Mouse (Mus musculus): Measurements from ENCODE around the gene Fam151b.

Gene Fam151b

DNA sequence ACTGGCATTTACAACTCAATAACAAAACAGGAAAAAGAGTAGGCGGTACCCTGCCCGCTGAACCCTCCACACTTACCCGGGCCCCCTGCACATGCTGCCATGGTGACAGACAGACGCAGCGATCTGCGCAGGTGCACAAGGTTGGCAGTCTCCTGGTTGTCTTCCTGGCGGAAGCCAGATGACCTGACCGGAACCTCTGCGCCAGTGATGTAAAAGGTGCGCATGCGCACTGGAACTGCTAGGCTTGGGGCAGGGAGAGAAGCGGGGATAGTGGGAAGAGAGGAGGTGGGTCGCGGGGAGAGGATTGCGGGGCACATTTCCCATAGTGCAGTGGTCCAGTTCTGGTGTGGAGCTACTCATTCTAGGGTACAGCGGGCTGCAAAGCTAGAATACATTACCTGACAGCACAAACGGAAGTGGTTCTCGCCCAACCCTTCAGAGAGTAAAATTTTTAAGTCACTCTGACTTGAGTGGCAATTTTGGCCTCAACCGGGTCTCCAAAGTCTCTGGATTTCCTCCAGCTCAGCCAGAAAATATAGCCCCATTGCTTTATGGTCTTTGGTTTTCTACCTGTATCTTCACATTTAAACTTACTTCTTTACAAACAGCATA is at the start of gene Fam151b:
TSS of gene Fam151b (minus strand) at position 164 of the 612 bp plus-strand sequence.
- CTCF ChIA-PET, result interaction anchor here in 1 of 4 experiments (0.8 kb wide), 1 partner anchor 29 kb away, joined by 3 read pairs; no protein-coding TSS in a partner anchor
- POLR2A ChIA-PET, result interaction anchor here in 2 of 4 experiments (0.8 to 1.4 kb wide), 2 partner anchors 8 to 130 kb away, joined by 3 read pairs; partner anchors contain the start of genes Dhfr (in 1 of the 2) and Msh3 (in 1 of the 2)

DNA sequence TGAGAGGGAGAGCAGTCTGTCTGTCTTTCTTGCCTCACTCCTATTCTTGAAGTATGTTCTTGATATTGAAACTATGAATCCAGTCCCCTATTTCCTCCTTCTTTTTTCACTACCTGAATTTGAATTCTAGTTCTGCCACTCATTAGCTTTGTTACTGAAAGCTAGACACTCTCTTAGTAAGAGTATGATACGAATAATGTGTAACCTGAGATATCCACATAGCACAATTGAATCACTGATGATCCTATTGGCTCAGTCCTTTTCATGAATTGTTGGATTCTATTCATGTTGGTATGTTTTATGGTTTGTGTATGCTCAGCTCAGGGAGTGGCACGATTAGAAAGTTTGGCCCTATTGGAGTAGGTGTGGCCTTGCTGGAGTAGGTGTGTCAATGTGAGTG is 48.4 kb upstream of the Fam151b start:
- CTCF ChIA-PET, result no interaction called here
- POLR2A ChIA-PET, result no interaction called here

DNA sequence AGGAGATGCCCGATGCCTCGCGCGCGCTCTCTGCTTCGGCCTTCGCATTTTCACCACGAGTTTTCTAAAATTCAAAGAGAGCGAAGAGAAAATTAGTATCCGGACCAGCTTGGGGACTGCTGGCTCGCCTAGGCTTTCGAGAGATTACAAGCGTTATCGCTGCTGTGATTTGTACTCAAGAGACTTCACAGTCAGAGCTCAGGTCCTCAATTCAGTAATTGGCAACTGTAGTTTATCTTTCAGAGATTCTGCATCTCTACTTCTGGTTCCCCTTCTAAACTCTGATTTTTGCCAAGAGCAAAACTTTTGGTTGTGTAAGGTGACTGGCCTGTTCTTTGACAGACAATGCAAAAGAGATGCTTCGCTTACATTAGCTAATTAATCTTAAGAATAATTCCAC is 47.4 kb upstream of the Fam151b start:
- CTCF ChIA-PET, result interaction anchor here in 3 of 4 experiments (0.6 to 1.4 kb wide), 4 partner anchors 10 to 219 kb away, joined by 3 to 7 read pairs (median 4); partner anchors contain the start of gene Msh3 (in 1 of the 3)
- POLR2A ChIA-PET, result interaction anchor here in 3 of 4 experiments (0.9 to 2.2 kb wide), 11 partner anchors 10 to 177 kb away, joined by 3 to 18 read pairs (median 6); partner anchors contain the start of genes Dhfr (in 3 of the 3), Msh3 (in 3 of the 3) and Serinc5 (in 2 of the 3)

DNA sequence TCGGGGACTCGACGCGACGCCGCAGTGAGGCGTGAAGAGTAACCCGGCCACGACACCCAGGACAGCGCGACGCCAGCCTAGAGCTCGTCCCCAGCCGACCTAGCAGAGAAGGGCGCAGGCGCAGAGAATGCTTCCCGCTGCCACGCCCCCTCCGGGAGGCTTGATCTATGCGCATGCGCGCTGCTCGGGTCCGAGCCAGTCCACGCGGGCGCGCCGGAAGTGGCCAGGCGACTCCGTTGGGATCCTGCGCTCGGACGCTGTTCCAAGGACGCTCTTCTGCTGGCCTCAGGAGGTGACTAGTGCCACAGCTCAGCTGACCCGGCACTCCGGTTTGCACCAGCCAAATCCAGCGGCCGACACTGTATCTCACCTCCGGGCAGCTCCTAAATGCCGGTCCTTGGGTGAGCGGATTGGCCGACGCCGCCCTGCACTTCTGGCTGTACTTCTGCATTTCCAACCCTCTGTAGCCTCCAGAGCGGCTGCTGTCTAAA is 47.0 kb upstream of the Fam151b start, which contains the start of gene Zfyve16:
TSS of gene Zfyve16 (minus strand) at position 148 of the 491 bp plus-strand sequence.
- ChIA-PET POLR2A (interaction anchor here (0.7 to 2.2 kb wide), 16 partner anchors 9 to 176 kb away, joined by 3 to 18 read pairs (median 4); partner anchors contain the start of genes Dhfr (in 4 of the 4), Msh3 (in 4 of the 4) and Serinc5 (in 2 of the 4)), CTCF (interaction anchor here (0.5 to 1.4 kb wide), 6 partner anchors 11 to 454 kb away, joined by 3 to 7 read pairs (median 4); partner anchors contain the start of gene Msh3 (in 1 of the 4))

DNA sequence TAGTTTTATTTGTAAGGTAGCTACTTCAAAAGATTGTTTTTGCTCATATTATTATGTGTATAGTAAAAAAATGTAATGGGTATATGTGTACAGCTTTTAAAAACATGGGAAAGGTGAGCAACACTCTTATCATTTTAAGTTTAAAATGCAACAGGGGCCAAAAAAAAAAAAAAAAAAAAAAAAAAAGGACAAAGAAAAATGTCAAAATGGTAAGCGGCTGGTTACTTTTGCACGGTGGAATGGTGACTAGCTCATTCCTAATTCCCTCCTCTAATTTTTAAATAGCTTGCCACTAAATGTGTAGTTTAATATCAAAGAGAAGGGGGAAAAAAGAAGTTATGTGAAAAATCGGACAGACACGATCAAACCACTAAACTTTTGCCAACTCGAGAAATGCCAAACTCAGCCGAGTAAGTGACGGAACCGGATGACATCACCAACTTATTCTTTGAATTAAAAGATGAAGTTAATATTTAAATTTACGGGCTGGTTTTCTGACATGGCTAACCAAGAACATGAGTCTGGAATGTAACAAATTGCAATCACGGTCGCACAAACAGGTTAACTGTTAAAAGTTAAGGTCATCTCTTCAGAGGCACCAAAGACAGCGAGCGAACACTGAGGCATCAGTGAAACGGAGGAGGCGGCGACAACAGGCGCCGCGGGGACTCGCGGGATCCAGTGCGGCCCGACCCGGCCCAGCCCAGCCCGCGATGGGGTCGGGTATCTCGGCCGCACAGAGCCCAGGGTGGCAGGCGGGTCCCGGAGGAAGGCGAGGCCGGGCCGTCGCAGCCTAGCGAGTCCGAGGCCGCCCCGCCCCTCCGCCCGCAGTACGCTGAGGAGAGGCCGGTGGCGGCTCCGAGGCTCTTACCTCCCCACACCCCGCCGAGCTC is 46.3 kb upstream of the Fam151b start:
- CTCF ChIA-PET, result interaction anchor here in 3 of 4 experiments (0.5 to 1.4 kb wide), 5 partner anchors 11 to 455 kb away, joined by 3 to 5 read pairs (median 4); partner anchors contain the start of gene Msh3 (in 1 of the 3)
- POLR2A ChIA-PET, result interaction anchor here (0.6 to 2.2 kb wide), 18 partner anchors 8 to 1151 kb away, joined by 3 to 18 read pairs (median 4); partner anchors contain the start of genes Dhfr (in 4 of the 4), Msh3 (in 4 of the 4) and Serinc5 (in 1 of the 4)

DNA sequence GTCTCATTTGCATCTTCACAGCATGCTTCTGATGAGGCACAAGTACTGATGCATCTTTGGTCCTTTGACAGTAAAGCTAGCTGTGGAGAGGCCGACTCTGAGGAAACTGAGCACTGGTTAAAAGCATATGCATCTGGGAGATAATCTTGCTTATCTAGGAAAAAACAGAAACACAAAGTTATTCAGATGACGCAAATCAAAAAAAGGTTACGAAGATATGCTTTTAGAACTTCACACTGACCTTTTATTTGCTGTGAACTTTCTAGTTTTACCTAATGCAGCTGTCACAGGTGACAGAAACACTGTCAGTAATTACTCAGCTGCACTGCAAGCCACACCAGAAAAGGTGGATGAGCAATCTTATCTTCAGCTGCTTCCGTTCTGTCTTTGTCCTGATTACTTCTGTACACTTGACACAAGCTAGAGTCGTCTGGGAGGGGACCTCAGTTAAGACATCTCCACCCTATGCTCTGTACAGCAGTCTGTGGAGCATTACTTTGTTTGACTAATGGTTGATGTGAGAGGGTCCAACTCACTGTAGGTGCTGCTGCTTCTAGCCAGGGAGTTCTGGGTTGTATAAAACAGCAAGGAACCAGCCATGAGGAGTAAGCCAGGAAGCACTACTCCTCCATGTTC is 39.5 kb upstream of the Fam151b start:
- CTCF ChIA-PET, result no interaction called here

DNA sequence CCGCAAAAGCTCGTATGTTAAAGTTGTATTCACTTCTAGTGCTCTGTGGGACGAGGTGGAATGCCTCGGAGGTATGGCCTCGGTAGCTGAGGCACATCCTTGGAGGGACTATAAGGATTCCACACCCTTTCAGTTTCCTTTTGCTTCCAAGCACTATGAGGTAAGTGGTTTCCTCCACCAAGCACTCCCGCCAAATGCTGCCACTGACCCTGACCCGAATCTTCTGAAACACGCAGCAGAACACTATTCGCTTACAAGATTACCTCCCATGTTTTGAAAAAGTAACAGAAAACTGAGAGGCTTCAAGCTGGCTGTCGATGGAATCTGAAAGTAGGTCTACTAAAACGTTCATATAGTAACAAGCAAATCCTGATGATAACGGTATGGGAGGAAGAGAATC is 21.1 kb upstream of the Fam151b start:
- POLR2A ChIA-PET, result no interaction called here
- CTCF ChIA-PET, result interaction anchor here in 1 of 4 experiments (0.8 kb wide), 1 partner anchor 151 kb away, joined by 3 read pairs; the partner anchor contains the start of gene Dhfr

More for the DNA sequence above, 39.5 kb upstream of the Fam151b start:
- POLR2A ChIA-PET, result no interaction called here

DNA sequence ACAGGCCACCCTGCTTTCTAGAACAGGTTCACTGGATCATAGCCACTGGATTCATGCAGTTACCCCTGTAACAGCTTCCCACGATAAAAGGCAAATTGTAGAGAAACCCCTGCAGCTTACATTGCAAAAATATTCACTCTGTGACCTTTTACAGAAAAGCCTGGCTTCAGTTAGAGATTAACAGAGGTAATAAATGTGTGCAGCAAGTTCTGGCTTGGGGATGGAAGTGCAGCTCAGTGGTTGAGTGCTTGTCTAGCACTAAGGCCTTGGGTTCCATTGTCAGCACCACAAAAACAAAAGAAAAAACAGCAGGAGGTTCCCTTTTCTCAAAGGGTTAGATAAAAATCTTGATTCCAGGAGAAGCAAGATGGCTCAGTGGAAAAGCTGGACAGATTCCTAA is 8.1 kb upstream of the Fam151b start:
- CTCF ChIA-PET, result no interaction called here
- POLR2A ChIA-PET, result interaction anchor here in 2 of 4 experiments (1.0 to 1.6 kb wide), 3 partner anchors 8 to 137 kb away, joined by 3 to 4 read pairs (median 3); partner anchors contain the start of genes Dhfr (in 1 of the 2), Fam151b (in 1 of the 2) and Msh3 (in 1 of the 2)

DNA sequence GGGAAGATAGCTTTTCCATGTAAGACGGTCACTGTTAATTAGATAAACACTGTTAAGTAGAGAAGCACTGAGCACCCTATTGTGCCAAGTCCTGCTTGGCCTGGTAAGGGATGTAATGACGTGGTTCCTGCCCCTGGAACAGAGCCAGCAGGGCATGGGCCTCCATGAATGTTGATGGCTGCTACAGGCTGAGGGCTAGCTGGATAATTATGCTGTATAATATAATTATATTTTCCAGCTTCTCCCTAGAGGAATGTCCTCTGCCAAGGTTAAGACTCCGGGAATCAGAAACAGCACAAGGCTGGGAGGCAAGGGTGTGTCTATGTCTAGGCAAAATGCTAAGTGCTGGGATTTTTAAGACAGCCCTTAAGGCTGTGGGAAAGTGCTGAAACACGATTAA is 7.0 kb upstream of the Fam151b start:
- ChIA-PET CTCF (interaction anchor here in 1 of 4 experiments (0.5 kb wide), 1 partner anchor 250 kb away, joined by 3 read pairs; no protein-coding TSS in a partner anchor), POLR2A (interaction anchor here in 1 of 4 experiments (0.5 to 1.6 kb wide), 4 partner anchors 9 to 1269 kb away, joined by 3 to 4 read pairs (median 3); partner anchors contain the start of genes Dhfr and Msh3)

DNA sequence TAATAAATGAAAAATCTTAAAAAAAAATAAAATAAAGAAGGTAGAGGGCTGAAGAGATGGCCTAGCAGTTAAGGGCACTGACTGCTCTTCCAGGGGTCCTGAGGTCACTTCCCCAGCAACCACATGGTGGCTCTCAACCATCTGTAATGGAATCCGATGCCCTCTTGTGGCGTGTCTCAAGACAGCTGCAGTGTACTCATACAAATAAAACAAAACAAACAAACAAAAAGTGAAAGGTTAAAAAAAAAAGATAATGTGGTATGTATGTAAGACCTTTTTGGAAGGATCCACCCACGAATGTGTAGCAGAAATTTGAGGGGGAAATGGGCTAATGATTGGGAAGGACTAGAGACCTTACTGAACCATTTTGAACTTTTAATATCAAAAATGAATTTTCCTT is 467 bp downstream of the Fam151b start:
- POLR2A ChIA-PET, result interaction anchor here in 1 of 4 experiments (1.4 kb wide), 1 partner anchor 129 kb away, joined by 5 read pairs; the partner anchor contains the start of genes Dhfr and Msh3
- CTCF ChIA-PET, result interaction anchor here in 1 of 4 experiments (0.8 kb wide), 1 partner anchor 30 kb away, joined by 3 read pairs; no protein-coding TSS in a partner anchor

DNA sequence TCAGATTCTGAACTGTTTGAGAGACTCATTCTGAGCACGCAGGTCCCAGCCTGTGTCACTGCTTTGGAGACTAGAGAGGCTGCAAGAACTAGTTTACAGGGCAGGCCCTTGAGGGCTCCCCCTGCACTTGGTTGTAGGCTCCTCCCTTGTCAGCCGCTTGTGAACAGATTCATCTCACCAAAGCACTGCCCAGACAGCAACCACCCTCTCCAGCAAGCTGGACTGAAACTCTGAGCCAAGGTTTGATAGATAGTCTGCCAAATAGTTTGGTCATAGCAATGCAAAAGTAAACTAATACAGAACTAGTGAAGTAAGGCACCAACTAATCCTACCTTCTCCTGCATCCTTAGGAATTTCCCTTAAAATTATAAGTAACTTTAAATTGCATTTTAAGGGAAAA is 13.7 kb downstream of the Fam151b start:
- POLR2A ChIA-PET, result no interaction called here
- CTCF ChIA-PET, result no interaction called here

DNA sequence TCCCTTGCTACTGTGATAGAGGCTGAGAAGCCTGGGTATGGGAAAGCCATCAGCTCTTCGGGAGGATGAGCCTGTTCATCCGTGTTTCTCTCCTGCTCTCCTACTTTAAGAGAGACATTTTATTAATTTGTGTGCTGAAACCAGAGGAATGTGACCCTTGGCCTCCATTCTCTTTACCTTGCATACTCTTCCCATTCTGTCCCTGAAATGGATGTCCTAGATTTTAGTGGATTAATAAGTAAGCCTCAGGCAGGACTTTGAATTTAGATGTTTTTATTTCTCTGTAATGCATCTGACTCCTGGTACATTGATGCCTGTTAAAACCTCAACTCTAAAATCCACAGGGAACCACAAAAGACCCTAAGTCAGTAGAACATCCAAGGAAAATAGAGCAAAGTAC is 14.4 kb downstream of the Fam151b start:
- ChIA-PET POLR2A (no interaction called here), CTCF (no interaction called here)

DNA sequence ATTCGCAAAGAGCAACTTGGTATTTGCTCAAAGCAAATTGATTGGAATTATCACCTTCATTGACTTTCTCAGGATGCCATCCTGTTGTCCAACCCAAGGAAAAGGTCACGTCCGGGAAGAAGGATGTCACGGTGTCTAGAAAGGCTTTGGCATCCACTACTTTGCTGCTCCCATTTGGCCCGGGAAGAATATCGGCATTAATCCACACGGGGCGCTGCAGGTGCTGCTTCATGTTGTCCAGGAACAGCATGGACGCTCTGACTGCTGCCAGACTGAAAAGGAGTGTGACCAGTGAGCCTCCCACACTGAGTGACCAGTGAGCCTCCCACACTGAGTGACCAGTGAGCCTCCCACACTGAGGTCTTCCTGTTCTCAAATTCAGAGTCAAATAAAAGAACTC is 15.9 kb downstream of the Fam151b start:
- ChIA-PET CTCF (interaction anchor here in 1 of 4 experiments (1.1 kb wide), 1 partner anchor 388 kb away, joined by 3 read pairs; no protein-coding TSS in a partner anchor), POLR2A (interaction anchor here in 1 of 4 experiments (1.4 kb wide), 1 partner anchor 62 kb away, joined by 4 read pairs; the partner anchor contains the start of gene Zfyve16)

DNA sequence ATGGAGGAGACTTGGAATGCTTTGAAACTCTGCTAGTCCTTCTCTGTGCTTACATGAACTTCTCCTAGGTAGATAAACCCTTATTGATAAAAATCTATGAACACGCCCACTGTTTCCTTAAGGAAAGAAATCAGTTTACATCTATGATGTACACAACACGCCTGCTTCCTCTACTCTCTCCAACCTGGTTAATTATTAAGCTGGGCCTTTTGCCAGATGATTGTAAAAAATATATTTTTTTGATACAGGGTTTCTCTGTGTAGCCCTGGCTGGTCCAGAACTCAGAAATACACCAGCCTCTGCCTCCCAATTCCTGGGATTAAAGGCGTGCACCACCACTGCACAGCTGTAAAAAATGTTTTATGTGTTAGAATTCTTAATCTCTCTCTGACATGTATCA is 19.1 kb downstream of the Fam151b start:
- CTCF ChIA-PET, result no interaction called here

DNA sequence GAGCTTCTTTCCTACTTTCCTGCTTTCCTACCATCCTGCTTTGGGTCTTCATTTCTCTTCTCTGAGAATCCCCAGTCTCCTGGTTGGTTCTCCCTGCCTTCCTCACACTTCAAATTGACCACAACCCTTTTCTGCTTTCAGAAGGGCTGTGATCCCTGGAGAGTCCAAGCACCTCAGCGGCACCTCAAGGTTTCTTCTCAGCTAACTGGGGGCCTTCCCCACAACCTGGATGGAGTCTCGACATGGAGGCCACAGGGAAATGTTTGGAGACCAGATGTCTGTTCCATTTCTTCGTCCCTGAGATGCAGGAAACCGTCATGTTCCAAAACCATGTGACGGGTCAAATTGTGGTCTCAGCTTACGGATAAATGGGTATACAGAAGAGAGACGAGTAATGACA is 36.9 kb downstream of the Fam151b start:
- POLR2A ChIA-PET, result interaction anchor here in 1 of 4 experiments (2.6 kb wide), 1 partner anchor 92 kb away, joined by 7 read pairs; the partner anchor contains the start of genes Dhfr and Msh3
- CTCF ChIA-PET, result no interaction called here

More for the DNA sequence above, 19.1 kb downstream of the Fam151b start:
- POLR2A ChIA-PET, result interaction anchor here in 1 of 4 experiments (1.1 kb wide), 1 partner anchor 37 kb away, joined by 3 read pairs; no protein-coding TSS in a partner anchor

DNA sequence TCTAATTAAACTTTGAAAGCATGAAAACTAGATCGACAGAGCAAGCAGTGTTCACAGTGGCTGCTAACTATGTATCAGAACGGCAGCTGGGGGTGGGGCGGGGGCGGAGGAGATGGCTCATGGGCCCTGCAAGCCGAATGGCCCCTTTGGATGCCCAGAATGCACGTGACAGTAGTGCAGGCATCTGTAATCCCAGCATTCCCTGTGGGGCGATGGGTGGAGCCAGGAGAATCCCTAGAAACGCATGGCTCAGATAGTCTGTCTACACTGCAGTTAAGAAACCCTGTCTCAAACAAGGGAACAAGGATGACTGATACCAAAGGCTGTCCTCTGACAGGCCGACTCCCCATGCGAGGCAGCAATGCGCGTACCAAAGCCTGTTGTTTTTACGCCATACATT is 43.5 kb downstream of the Fam151b start:
- POLR2A ChIA-PET, result interaction anchor here in 2 of 4 experiments (0.9 to 2.4 kb wide), 2 partner anchors 85 to 86 kb away, joined by 3 to 9 read pairs; partner anchors contain the start of genes Dhfr (in 2 of the 2) and Msh3 (in 2 of the 2)
- CTCF ChIA-PET, result interaction anchor here in 1 of 4 experiments (0.6 kb wide), 1 partner anchor 295 kb away, joined by 4 read pairs; no protein-coding TSS in a partner anchor

DNA sequence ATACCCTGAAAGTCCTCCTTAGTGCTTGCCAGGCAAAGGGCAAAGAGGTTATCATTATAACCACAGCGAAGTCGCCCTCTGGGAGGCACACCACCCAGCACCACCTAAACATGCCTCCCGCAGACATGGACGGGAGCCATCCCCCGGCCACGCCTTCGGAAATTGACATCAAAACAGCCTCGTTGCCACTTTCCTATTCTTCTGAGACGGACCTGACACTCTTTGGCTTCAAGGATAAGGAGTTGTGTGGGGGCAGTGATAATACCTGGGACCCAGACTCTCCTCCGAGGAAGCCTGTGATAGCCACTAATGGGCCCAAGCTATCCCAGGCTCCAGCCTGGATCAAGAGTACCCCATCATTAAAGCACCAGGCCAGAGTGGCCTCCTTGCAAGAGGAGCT is 45.2 kb downstream of the Fam151b start:
- CTCF ChIA-PET, result interaction anchor here in 1 of 4 experiments (0.5 to 0.9 kb wide), 3 partner anchors 33 to 172 kb away, joined by 3 read pairs; partner anchors contain the start of gene Dhfr
- POLR2A ChIA-PET, result interaction anchor here in 2 of 4 experiments (1.4 to 2.4 kb wide), 2 partner anchors 13 to 84 kb away, joined by 5 to 9 read pairs; partner anchors contain the start of genes Ankrd34b (in 1 of the 2), Dhfr (in 1 of the 2) and Msh3 (in 1 of the 2)
